Mouse (Mus musculus) B cell, adult 67 days (primary cell): ENCODE data around the gene Tnnt3. TPM values are rescaled to one million over a fixed set of nuclear protein-coding genes. Genes with fewer than 3 reads are reported as not detected.

Experiments
- total RNA-seq, 2 experiments: library from RNA; stranded (reverse); gene quantifications; 4 replicates each; pipeline ENCODE4 v1.2.4; 2023

The Tnnt3 gene
- total RNA-seq, result 10 to 100 TPM; 35.7 to 36.8 TPM

DNA sequence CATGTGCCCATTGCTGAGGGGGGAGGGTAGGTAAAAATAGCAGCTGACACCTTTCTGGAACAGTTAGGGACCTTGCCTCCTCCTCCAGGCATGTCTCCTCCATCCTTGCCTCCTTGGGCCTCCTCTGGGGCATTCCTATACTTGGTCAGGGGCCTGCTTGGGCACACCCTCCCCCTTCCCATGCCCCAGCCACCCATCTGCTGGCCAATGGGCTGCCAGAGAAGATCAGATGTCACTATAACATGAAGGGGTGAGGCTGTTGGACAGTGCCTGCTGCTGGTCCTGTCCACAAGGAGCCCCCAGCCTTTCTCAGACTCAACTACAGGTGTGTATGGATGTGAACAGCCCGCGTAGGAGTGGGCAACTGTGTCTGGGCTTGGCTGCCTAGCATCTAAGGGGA is at the start of gene Tnnt3:
Gene Tnnt3 (plus strand): TSS at position 262 of the 400 bp plus-strand sequence.

GRCm38 (mm10) chr7:142460636-142461077 is 38.0 kb upstream of the Tnnt3 start, which contains the start of gene Lsp1:
Lsp1 (plus strand) TSS chr7:142460809.

DNA sequence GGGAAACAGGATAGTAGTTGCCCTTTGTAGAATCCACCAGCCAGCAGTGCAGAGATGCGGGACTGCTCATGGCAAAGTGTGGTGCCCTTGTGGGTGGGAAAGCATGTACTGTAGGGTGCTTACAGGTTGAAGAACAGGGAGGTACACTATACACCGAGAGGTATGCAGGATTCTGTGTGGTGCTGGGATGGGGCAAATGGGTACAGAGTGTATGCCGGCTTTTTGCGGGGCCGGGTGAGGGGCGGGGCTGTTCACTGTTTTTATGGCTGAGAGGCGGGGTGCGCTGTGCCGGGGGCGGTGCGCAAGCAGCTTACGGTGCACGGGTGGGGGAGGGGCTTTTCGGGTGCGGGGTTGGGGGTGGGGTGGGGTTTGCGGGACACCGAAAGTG is 34.0 kb downstream of the Tnnt3 start, which contains the start of gene Mrpl23:
Gene Mrpl23 (plus strand): TSS at position 16 of the 388 bp plus-strand sequence.

Other genes with a start within 250 kb of the Tnnt3 start
- not detected for gene Gm2431, start 240.5 kb upstream of the Tnnt3 start, total RNA-seq
- gene Gm4559, start 224.5 kb upstream of the Tnnt3 start, total RNA-seq, result not detected
- gene Krtap5-1, start 201.7 kb upstream of the Tnnt3 start, total RNA-seq, result not detected
- not detected for gene Krtap5-4, start 195.3 kb upstream of the Tnnt3 start, total RNA-seq
- under 1 TPM in 1 of 2 experiments, not detected in 1; 0.70 TPM for gene Ifitm10, start 125.1 kb upstream of the Tnnt3 start, total RNA-seq
- 1 to 10 TPM in 1 of 2 experiments, not detected in 1; 4.8 TPM for gene Gm49369, start 116.2 kb upstream of the Tnnt3 start, total RNA-seq
- 10 to 100 TPM; 61.8 to 67.8 TPM for gene Ctsd, start 110.8 kb upstream of the Tnnt3 start, total RNA-seq
- not detected for gene Syt8, start 64.0 kb upstream of the Tnnt3 start, total RNA-seq
- 1 to 10 TPM; 3.3 to 7.1 TPM for gene Tnni2, start 57.0 kb upstream of the Tnnt3 start, total RNA-seq
- 100 to 1,000 TPM; 852 to 856 TPM for gene Lsp1, start 38.0 kb upstream of the Tnnt3 start, total RNA-seq
- 10 to 100 TPM; 12.0 to 12.3 TPM for gene Mrpl23, start 33.9 kb downstream of the Tnnt3 start, total RNA-seq
- gene Igf2, start 168.0 kb downstream of the Tnnt3 start, total RNA-seq, result not detected
- not detected for gene Gm49394, start 171.1 kb downstream of the Tnnt3 start, total RNA-seq
- gene Ins2, start 244.5 kb downstream of the Tnnt3 start, total RNA-seq, result not detected